Mouse (Mus musculus) liver, embryonic 13.5 days (tissue): ENCODE results near the gene Synrg. TPM values are rescaled to one million over a fixed set of nuclear protein-coding genes. Genes with fewer than 3 reads are reported as not detected.

Experiments used
- ATAC-seq: fragments of 200-750 bp; cut with Nextera tagmentation; 2 replicates; pipeline ENCODE4 v1.8.0; 2017; ENCODE audit warnings: low read depth, mild to moderate bottlenecking, moderate number of reproducible peaks, moderate library complexity
- DNase-seq: peaks from one replicate; pipeline ENCODE4 v3.0.0; 2022
- H3K27ac ChIP-seq: fragments of 300-500 bp; sonication (generic); 2 replicates; pipeline ENCODE4 v1.5.1; 2015; ENCODE audit warnings: moderate library complexity, mild to moderate bottlenecking, inconsistent platforms
- H3K27me3 ChIP-seq: fragments of 300-500 bp; sonication (generic); 2 replicates; pipeline ENCODE4 v1.6.1; 2015; ENCODE audit warnings: mild to moderate bottlenecking, inconsistent platforms
- H3K36me3 ChIP-seq: fragments of 300-500 bp; sonication (generic); 2 replicates; pipeline ENCODE4 v1.6.1; 2015; ENCODE audit warnings: mild to moderate bottlenecking, inconsistent platforms
- H3K4me1 ChIP-seq: fragments of 300-500 bp; sonication (generic); replicated peaks from 2 replicates; pipeline ENCODE4 v1.6.1; 2015; ENCODE audit warnings: inconsistent platforms
- H3K4me2 ChIP-seq: fragments of 300-500 bp; sonication (generic); 2 replicates; pipeline ENCODE4 v1.6.1; 2015; ENCODE audit warnings: inconsistent platforms, mild to moderate bottlenecking, moderate library complexity
- H3K4me3 ChIP-seq: fragments of 300-500 bp; sonication (generic); replicated peaks from 2 replicates; pipeline ENCODE4 v1.5.1; 2015; ENCODE audit warnings: mild to moderate bottlenecking, inconsistent platforms
- H3K9ac ChIP-seq: fragments of 300-500 bp; sonication (generic); 2 replicates; pipeline ENCODE4 v1.6.1; 2015; ENCODE audit warnings: mild to moderate bottlenecking, inconsistent platforms
- H3K9me3 ChIP-seq: fragments of 300-500 bp; sonication (generic); replicated peaks from 2 replicates; pipeline ENCODE4 v1.6.1; 2016; ENCODE audit warnings: inconsistent platforms
- WGBS: fragments of 180-500 bp; shearing (Covaris S2); methylation state at CpG from one replicate; pipeline ENCODE4 v1.1.7; 2015; ENCODE audit not compliant: insufficient replicate concordance; 5-methylcytosine and 5-hydroxymethylcytosine counted together
- polyA plus RNA-seq: library from polyadenylated mRNA; unstranded; fragments of >200 nt; fragmentation: Nextera tagmentation; extraction: Ambion mirVana; gene quantifications from 2 replicates; pipeline ENCODE4 v1.2.1, GENCODE M21; 2015

Synrg gene
- polyA plus RNA-seq, 1 experiment from 2014 or later, result 5.8 TPM

DNA sequence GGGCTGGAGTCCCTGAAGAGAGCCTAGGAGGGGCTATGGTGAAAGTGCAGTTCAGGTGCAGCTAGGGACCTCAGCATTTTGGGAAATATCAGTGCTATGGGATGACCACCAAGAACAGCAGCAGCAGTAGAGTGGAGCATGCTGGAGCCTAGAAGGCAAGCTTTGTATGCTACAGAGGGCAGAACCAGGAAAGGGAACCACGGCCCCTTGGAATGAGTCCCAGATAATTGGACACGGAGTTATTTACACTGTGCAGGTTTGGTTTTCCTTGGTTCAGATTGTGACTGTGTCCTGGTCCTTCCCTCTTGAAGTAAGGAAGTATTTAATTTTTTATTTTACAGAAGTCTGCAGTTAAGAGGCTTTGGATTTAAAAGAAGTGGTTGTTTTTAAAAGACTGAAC, 29.2 kb downstream of the Synrg start:
- no peak for ATAC-seq
- no peak for DNase-seq
- 83% methylated on average over 2 of the region's 2 CpGs for WGBS
- Histone ChIP-seq H3K9ac (no peak overlapping the region), H3K4me1 (no peaks in the 10 kb centered on the region; the same call in 1 of the 2 replicates), H3K27me3 (no peaks in the 10 kb centered on the region), H3K4me2 (no peak overlapping the region), H3K9me3 (no peaks in the 10 kb centered on the region), H3K4me3 (no peak overlapping the region), H3K36me3 (peaks cover 86% of the 10 kb centered on the region), H3K27ac (no peak overlapping the region)

DNA sequence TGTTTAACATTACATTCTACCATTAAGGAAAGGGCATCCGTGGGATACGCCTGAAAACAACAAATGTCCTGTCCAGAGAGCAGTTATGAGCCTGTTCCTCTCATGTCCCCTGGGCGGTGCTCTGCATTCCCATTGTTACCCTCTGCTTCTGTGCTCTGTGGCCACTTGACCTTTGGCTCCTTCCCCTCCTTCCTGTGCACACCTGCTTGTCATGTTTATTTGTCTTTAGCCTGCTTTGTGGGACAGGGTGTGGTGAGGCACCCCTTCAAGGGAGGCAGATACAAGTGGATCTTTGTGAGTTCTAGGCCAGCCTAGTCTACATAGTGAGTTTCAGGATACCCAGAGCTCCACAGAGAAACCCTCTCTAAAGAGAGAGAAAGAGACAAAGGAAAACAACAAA, 30.3 kb downstream of the Synrg start:
- no peak overlapping the region for H3K9ac ChIP-seq
- no peak overlapping the region for H3K27ac ChIP-seq
- peaks cover 87% of the 10 kb centered on the region for H3K36me3 ChIP-seq
- no peak overlapping the region for H3K4me3 ChIP-seq
- ATAC-seq, result no peak
- no peak overlapping the region for H3K4me2 ChIP-seq
- no peak for DNase-seq
- H3K27me3 ChIP-seq, result no peaks in the 10 kb centered on the region
- no peaks in the 10 kb centered on the region; the same call in 1 of the 2 replicates for H3K4me1 ChIP-seq
- WGBS, result 84% methylated on average over 3 of the region's 3 CpGs
- H3K9me3 ChIP-seq, result no peaks in the 10 kb centered on the region

DNA sequence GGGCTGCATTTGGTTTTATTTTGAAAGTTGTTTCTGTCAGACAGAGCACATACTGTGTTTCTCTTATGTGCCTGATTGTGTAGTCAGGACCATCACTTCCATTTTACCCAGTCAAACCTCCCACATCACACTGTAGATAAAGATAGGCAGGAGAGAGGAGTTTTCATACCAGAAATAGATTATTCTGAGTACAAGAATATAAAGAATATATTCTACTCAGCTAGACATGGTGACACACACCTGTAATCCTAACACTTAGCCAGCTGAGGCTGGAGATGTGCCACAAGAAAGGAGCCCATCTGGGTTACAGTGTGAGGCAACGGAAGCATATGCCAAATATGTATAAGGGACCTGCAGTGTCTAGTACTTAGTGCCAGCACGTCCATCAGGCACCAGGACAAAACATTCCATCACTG, 31.3 kb downstream of the Synrg start:
- Histone ChIP-seq H3K9me3 (no peaks in the 10 kb centered on the region), H3K36me3 (peaks cover 84% of the 10 kb centered on the region), H3K4me1 (no peaks in the 10 kb centered on the region; the same call in 1 of the 2 replicates), H3K9ac (no peak overlapping the region), H3K27me3 (no peaks in the 10 kb centered on the region), H3K4me2 (no peak overlapping the region), H3K27ac (no peak overlapping the region), H3K4me3 (no peak overlapping the region)
- WGBS, result 77% methylated on average over 2 of the region's 2 CpGs
- ATAC-seq (no peak), DNase-seq (no peak)

DNA sequence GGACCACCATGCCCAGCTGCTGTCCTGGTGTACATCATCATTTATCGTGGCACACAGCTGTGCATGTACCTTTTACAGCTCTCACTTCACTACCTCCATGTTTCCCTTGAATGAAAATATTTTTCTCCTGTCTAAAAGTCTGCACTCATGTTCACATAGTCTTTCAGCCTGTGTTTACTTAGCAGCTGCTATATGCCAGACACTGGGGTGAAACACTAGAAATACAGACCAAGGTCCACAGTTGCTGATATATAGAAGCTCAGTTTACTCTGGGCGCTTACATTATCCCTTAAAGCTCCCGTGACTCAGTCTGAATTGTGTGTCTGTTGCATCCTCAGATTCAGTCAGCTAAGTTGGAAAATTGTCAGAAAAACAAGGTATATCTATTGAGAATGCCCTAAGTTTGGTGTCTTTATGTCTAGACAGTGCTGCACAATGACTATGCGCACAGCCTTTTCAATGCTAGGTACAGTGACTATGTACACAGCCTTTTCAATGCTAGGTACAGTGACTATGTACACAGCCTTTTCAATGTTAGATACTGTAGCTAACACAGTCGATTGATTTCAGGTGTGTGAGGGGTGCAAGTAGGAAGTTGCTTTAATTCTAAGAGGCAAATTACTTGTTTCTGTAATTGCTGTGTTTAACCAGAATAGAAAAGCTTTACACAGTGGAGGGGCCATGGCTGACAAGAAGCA, 33.1 kb downstream of the Synrg start:
- no peaks in the 10 kb centered on the region for H3K9me3 ChIP-seq
- no peak for DNase-seq
- no peak overlapping the region for H3K9ac ChIP-seq
- H3K27me3 ChIP-seq, result no peaks in the 10 kb centered on the region
- H3K36me3 ChIP-seq, result peaks cover 83% of the 10 kb centered on the region
- H3K4me2 ChIP-seq, result no peak overlapping the region
- 0 out of 2 replicates have a peak overlapping the region, but pooled peaks have one; percentile 44 for H3K27ac ChIP-seq
- whole genome bisulfite sequencing, result 73% methylated on average over 5 of the region's 5 CpGs
- H3K4me1 ChIP-seq, result no peaks in the 10 kb centered on the region; the same call in 1 of the 2 replicates
- ATAC-seq, result peak; percentile 34; the same call in 1 of the 2 replicates
- no peak overlapping the region for H3K4me3 ChIP-seq

DNA sequence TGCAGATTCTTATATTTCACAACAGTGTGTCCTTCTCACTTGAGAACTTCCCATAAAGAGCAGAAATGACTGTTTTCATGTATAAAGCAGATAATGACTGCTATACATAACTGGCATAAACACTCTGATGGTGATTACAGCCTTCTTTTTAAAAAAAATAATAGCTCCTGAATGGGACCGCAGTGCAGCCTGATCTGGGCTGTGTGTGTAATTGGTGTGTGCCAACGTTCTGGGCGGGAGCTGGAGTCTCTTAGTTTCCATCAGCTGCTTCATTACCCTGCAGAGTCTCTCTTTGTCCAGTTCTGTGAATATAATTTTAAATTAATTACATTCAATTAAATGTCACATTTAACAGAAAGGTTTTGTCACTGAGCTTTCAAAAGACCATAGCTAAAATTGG, 34.8 kb downstream of the Synrg start:
- ATAC-seq (no peak), DNase-seq (no peak)
- Histone ChIP-seq H3K9me3 (no peaks in the 10 kb centered on the region), H3K36me3 (peaks cover 85% of the 10 kb centered on the region), H3K27ac (no peak overlapping the region), H3K9ac (no peak overlapping the region), H3K27me3 (no peaks in the 10 kb centered on the region), H3K4me3 (no peak overlapping the region), H3K4me1 (no peaks in the 10 kb centered on the region; the same call in 1 of the 2 replicates), H3K4me2 (no peak overlapping the region)
- 90% methylated on average over 3 of the region's 3 CpGs for WGBS

DNA sequence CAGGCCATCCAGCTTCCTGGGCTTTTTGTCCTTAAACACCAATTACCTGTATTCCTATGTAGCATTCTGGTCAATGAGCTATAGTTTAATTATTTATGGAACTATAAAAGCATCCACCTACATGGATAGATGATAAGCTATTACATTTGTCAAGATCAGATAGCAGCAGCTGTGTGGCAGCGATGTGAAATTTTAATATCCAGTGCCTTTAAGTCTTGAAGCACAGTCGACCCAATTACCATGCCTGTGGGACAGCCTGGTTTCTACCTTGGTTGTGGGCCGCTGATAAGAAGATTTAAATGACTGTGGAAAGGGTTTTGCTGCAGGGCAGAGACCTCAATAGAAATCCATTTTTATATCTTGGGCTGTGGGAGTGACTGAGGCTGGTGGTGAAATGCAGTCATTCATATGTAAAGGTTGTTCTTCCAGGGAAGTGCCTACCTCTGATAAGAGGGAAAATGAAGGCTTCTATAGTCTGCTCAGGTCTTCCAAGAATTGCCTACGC, 35.2 kb downstream of the Synrg start:
- H3K36me3 ChIP-seq, result peaks cover 85% of the 10 kb centered on the region
- no peak for DNase-seq

DNA sequence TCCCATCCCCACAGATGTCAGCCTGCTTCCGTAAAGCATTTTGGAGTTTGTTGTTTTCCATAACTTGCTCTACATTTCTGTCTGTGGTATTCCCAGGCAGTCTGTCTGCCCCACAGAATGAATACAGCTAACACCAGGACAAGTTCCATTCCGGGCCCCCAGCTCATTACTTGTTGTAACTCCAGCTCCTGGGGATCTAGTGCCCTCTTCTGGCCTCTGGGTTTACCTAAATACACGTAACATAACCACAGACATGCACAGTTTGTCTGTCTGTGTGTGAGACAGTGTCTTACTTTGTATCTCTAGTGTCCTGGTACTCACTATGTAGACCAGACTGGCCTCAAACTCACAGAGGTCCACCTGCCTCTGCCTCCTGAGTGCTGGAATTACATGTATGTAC, 37.0 kb downstream of the Synrg start:
- WGBS, result 77% methylated on average over 3 of the region's 3 CpGs
- H3K4me3 ChIP-seq, result no peak overlapping the region
- no peaks in the 10 kb centered on the region; the same call in 1 of the 2 replicates for H3K4me1 ChIP-seq
- peaks cover 76% of the 10 kb centered on the region for H3K36me3 ChIP-seq
- DNase-seq (peak; percentile 1), ATAC-seq (no peak)
- H3K9me3 ChIP-seq, result no peaks in the 10 kb centered on the region
- H3K9ac ChIP-seq, result no peak overlapping the region
- H3K27me3 ChIP-seq, result no peaks in the 10 kb centered on the region
- no peak overlapping the region for H3K27ac ChIP-seq
- H3K4me2 ChIP-seq, result no peak overlapping the region

More for the DNA sequence above, 35.2 kb downstream of the Synrg start:
- H3K27me3 ChIP-seq, result no peaks in the 10 kb centered on the region
- H3K4me1 ChIP-seq, result no peaks in the 10 kb centered on the region; the same call in 1 of the 2 replicates
- H3K9ac ChIP-seq, result no peak overlapping the region
- no peak overlapping the region for H3K4me3 ChIP-seq
- H3K4me2 ChIP-seq, result no peak overlapping the region
- no peaks in the 10 kb centered on the region for H3K9me3 ChIP-seq
- 79% methylated on average over 4 of the region's 4 CpGs for WGBS
- no peak overlapping the region for H3K27ac ChIP-seq
- ATAC-seq, result no peak

DNA sequence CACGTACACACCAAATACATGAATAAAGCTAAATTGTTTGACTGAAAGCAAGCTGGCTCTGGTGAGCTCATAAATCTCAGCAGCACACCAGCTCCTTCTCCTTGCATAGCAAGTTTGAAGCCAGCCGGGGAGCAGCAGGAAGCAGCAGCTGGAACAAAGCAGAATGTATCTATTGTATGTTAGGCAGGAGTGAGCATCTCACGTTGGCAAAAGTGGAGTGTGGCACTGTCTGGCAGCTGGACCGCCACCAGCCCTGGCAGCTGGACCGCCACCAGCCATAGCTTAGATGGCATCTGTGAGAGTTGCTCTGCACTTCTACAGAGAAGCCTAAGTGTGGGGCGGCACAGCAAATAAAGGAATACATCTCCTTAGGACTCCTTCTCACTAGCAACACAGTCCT, 39.8 kb downstream of the Synrg start:
- no peak overlapping the region for H3K9ac ChIP-seq
- DNase-seq, result no peak
- H3K9me3 ChIP-seq, result no peaks in the 10 kb centered on the region
- H3K4me1 ChIP-seq, result no peaks in the 10 kb centered on the region
- no peak overlapping the region for H3K4me2 ChIP-seq
- no peak overlapping the region for H3K4me3 ChIP-seq
- H3K36me3 ChIP-seq, result peaks cover 60% of the 10 kb centered on the region
- ATAC-seq, result no peak
- 88% methylated on average over 6 of the region's 6 CpGs for WGBS
- no peaks in the 10 kb centered on the region for H3K27me3 ChIP-seq
- H3K27ac ChIP-seq, result no peak overlapping the region

DNA sequence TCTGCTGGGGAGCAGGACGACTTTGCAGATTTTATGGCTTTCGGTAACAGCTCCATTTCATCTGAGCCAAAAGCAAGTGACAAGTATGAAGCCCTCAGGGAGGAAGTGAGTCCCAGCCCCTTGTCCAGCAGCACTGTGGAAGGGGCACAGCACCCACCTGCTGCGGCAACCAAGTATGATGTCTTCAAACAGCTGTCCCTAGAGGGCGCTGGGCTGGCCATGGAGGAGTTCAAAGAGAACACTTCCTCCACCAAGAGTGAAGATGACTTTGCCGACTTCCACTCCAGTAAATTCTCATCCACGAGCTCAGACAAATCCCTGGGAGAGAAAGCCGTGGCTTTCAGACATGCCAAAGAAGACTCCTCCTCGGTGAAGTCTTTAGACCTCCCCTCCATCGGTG, 44.8 kb downstream of the Synrg start:
- Histone ChIP-seq H3K9ac (no peak overlapping the region), H3K27ac (no peak overlapping the region), H3K4me1 (no peaks in the 10 kb centered on the region), H3K9me3 (no peaks in the 10 kb centered on the region), H3K27me3 (no peaks in the 10 kb centered on the region), H3K36me3 (peaks cover 55% of the 10 kb centered on the region), H3K4me2 (no peak overlapping the region), H3K4me3 (no peak overlapping the region)
- ATAC-seq, result no peak
- 83% methylated on average over 9 of the region's 9 CpGs for WGBS
- DNase-seq, result no peak

DNA sequence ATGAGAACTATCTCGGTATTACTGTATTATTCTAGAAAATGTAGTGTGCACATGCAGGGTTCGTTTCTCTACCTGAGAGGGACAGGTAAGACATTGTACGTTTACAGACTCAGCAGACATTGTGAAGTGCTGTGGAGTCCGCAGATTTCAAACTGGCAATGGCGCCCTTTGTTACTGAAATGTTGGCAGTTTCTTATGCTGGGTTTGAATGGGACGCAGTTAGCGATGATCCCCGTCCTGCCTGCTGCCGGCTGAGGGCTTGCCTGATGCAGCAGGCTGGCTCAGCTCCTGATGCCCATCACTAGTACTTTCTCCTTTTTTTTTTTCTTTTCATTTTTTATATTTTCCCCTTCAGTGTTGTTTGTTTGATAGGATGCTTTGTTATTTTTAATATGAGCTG, 46.2 kb downstream of the Synrg start:
- Histone ChIP-seq H3K36me3 (peaks cover 42% of the 10 kb centered on the region), H3K4me2 (no peak overlapping the region), H3K4me3 (no peak overlapping the region), H3K27me3 (no peaks in the 10 kb centered on the region), H3K27ac (no peak overlapping the region), H3K9me3 (no peaks in the 10 kb centered on the region), H3K4me1 (no peaks in the 10 kb centered on the region), H3K9ac (no peak overlapping the region)
- DNase-seq (no peak), ATAC-seq (no peak)
- 88% methylated on average over 9 of the region's 9 CpGs for WGBS

DNA sequence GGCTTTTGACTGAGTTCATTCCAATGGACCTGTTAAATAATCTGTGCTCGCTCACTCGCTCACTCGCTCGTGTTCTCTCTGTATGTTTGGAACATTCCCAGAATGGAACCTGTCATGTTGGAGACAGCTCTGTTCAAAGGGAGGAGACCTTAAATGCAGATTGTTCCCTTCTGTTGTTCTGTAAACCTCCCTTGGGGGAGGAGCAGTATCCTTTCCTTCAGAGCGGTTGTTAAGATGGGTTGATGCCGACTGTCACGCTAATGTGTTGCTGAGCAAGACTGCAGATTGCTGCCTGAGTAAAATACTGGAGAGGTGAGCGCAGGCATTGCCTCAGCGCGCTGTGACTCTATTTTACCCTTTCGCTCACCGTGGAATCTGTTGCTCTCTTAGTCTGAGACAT, 46.8 kb downstream of the Synrg start:
- H3K27ac ChIP-seq, result no peak overlapping the region
- H3K4me1 ChIP-seq, result no peaks in the 10 kb centered on the region
- peaks cover 42% of the 10 kb centered on the region for H3K36me3 ChIP-seq
- WGBS, result 75% methylated on average over 12 of the region's 12 CpGs
- H3K4me3 ChIP-seq, result no peak overlapping the region
- DNase-seq (no peak), ATAC-seq (no peak)
- no peak overlapping the region for H3K4me2 ChIP-seq
- H3K9ac ChIP-seq, result no peak overlapping the region
- H3K27me3 ChIP-seq, result no peaks in the 10 kb centered on the region
- H3K9me3 ChIP-seq, result no peaks in the 10 kb centered on the region

DNA sequence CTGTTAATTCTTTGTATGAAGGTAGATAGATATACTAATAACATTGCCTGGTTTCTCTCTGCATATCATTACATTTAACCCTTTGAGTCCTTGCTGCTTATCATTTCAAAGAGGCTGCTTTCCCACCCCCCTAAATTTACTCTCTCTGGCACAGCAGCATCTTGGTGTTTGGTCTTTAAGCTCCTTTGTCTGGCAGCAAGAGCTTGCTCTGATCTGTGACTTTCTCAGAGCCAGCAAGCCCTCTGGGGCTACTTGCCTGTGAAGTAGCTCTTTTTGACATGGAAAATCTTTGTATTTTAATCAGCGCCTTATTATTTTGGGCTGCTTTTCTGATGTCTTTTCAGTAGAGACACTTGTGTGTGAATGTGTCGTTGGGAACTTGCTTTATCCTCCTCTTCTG, 47.3 kb downstream of the Synrg start:
- DNase-seq (no peak), ATAC-seq (no peak)
- Histone ChIP-seq H3K9ac (no peak overlapping the region), H3K4me3 (no peak overlapping the region), H3K4me2 (no peak overlapping the region), H3K9me3 (no peaks in the 10 kb centered on the region), H3K27me3 (no peaks in the 10 kb centered on the region), H3K36me3 (peaks cover 42% of the 10 kb centered on the region), H3K27ac (no peak overlapping the region), H3K4me1 (peaks cover 2% of the 10 kb centered on the region; the same call in 1 of the 2 replicates)
- 78% methylated on average over 2 of the region's 2 CpGs for WGBS
